9 mouse cellular contexts compared by ENCODE assay signal in the genomic region with DNA sequence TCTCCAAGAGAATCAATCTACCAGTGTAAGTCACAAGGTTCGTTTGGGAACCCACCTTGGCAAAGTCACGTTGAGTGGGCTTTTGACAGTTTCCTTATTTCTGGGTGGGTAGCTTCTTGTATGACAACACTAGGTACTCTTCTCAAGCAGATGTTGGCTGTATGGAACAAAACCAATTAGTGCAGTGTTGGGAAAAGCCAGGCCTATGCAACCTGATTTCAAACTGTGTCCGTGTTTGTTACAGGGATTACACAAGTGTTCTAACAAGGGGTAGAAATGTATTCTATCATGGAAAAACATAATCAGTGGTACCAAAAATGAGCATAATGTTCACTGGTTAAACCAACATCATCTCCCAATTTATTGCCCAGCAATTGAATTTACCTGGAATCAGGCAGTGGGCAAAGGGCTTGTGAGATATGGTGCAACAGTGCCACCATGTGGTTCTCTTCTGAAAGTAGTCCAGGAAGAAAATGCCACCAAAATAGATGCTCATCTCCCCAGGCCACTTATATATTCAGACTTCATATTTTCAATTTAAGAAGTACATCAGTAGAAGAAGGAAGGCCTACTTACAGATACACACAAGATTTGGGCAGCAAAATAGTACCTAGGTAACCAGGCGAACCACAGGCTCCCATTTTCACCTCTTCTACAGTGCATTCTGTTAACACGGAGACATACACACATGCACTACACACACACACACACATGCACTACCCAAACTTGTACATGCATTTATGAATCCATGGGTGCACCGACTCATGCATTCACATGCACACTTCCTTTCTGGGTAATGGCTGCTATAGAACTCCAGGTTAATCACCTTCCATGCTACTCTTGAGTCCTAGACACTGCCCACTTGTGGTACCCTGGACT.
DNase-seq lines count a peak whose midpoint lies in the region; ATAC-seq and TF ChIP-seq lines count a peak whose summit lies in the region.
"Had no signal": no experiment of that assay in that cellular context is flagged by ENCODE, and none has a peak within 500 bp of the region (broad histone marks: within the 10 kb centered on the region; RNA-seq: fewer than 3 reads in every experiment).

No protein-coding gene starts in this region.

- H3K36me3 ChIP-seq in forebrain, embryonic 12.5 days (replicated peaks): no peaks in the 10 kb centered on the region
- H3K36me3 ChIP-seq: heart, embryonic 15.5 days had no signal

- H3K9me3 ChIP-seq in forebrain, embryonic 12.5 days: no peaks in the 10 kb centered on the region
- H3K9me3 ChIP-seq: heart, embryonic 15.5 days had no signal

- WGBS in forebrain, embryonic 12.5 days: 69% methylated on average over 6 of the region's 6 CpGs

- TF ChIP-seq CTCF in brain, embryonic 14.5 days (IDR thresholded peaks at IDR 0.05; ENCODE audit: borderline replicate concordance, extremely low read depth, insufficient read depth, insufficient read length): peak; percentile 79; the same call in 1 of the 2 replicates

- H3K4me1 ChIP-seq in forebrain, embryonic 12.5 days: no peaks in the 10 kb centered on the region
- H3K4me1 ChIP-seq: heart, embryonic 15.5 days had no signal

- no peaks in the 10 kb centered on the region for H3K27me3 ChIP-seq in forebrain, embryonic 12.5 days
- H3K27me3 ChIP-seq: heart, embryonic 15.5 days had no signal

- no peak overlapping the region for H3K4me3 ChIP-seq in forebrain, embryonic 12.5 days (replicated peaks)
- H3K4me3 ChIP-seq: heart, embryonic 15.5 days had no signal

- peak; percentile 51; the same call in 1 of the 2 replicates for ATAC-seq in forebrain, embryonic 12.5 days (ENCODE audit: low FRiP score)

- H3K27ac ChIP-seq in forebrain, embryonic 12.5 days: no peak overlapping the region
- H3K27ac ChIP-seq: heart, embryonic 15.5 days had no signal

- peak; percentile 5 for DNase-seq in ovary, postnatal 36 days (ENCODE audit: low spot score)
- no peak for DNase-seq in ovary, postnatal 10 days (ENCODE audit: low spot score)
- DNase-seq in brain, embryonic 14.5 days (ENCODE audit: low read depth): peak; percentile 92
- DNase-seq in kidney, postnatal 36 days: peak; percentile 9 to 59
- peak; percentile 29 for DNase-seq in lung, postnatal 36 days
- peak; percentile 71 for DNase-seq in thymus, postnatal 0 days (ENCODE audit: low spot score)
- DNase-seq in yolk sac, embryonic 10.5 days (ENCODE audit: low spot score): no peak

- H3K9ac ChIP-seq in forebrain, embryonic 12.5 days: no peak overlapping the region
- H3K9ac ChIP-seq: heart, embryonic 15.5 days had no signal

- TF ChIP-seq POLR2A in brain, embryonic 14.5 days (IDR thresholded peaks at IDR 0.05; ENCODE audit: borderline replicate concordance, extremely low read depth, insufficient read depth, insufficient read length, poor library complexity, severe bottlenecking): no peak

- H3K4me2 ChIP-seq in forebrain, embryonic 12.5 days: no peak overlapping the region
- H3K4me2 ChIP-seq: heart, embryonic 15.5 days had no signal

Comparison
In these comparisons a context has a peak if more than half of its experiments do, and no peak if none do; other contexts are left out.
1. DNase-seq: peak in ovary, postnatal 36 days (single experiment), brain, embryonic 14.5 days (single experiment), kidney, postnatal 36 days (2 of 2), lung, postnatal 36 days (single experiment) and thymus, postnatal 0 days (single experiment); none in ovary, postnatal 10 days (single experiment) and yolk sac, embryonic 10.5 days (single experiment).